Mouse (Mus musculus): ENCODE measurements around the gene Atp6v0a1.

Gene Atp6v0a1

GRCm38 (mm10) chr11:101009046-101009887 lies at the start of gene Atp6v0a1:
Gene Atp6v0a1, plus strand, starts transcription at chr11:101009452.
- in situ Hi-C loops (cut with MboI, MseI) = no loop called here

- in situ Hi-C loops (cut with MboI, MseI) = loop anchor here (5.0 kb wide), 1 partner anchor 67 kb away; no protein-coding TSS in a partner anchor
Observed at GRCm38 (mm10) chr11:100959464-100959810, 49.8 kb upstream of the Atp6v0a1 start.

GRCm38 (mm10) chr11:100959826-100960225 lies 49.4 kb upstream of the Atp6v0a1 start:
- in situ Hi-C loops (cut with MboI, MseI) = loop anchor here (5.0 to 10.0 kb wide), 2 partner anchors 68 to 155 kb away; no protein-coding TSS in a partner anchor

GRCm38 (mm10) chr11:100960540-100960939 lies 48.7 kb upstream of the Atp6v0a1 start:
- in situ Hi-C loops (cut with MboI, MseI) = loop anchor here (10.0 kb wide), 1 partner anchor 156 kb away; no protein-coding TSS in a partner anchor

GRCm38 (mm10) chr11:100962371-100962911 lies 46.8 kb upstream of the Atp6v0a1 start:
- in situ Hi-C loops (cut with MboI, MseI) = loop anchor here (10.0 kb wide), 1 partner anchor 158 kb away; no protein-coding TSS in a partner anchor

GRCm38 (mm10) chr11:100963647-100964046 lies 45.6 kb upstream of the Atp6v0a1 start:
- in situ Hi-C loops (cut with MboI, MseI) = loop anchor here (10.0 kb wide), 1 partner anchor 159 kb away; no protein-coding TSS in a partner anchor

GRCm38 (mm10) chr11:100964180-100964579 lies 45.1 kb upstream of the Atp6v0a1 start:
- in situ Hi-C loops (cut with MboI, MseI) = loop anchor here (10.0 kb wide), 1 partner anchor 159 kb away; no protein-coding TSS in a partner anchor

GRCm38 (mm10) chr11:100964901-100965542 lies 44.2 kb upstream of the Atp6v0a1 start:
- in situ Hi-C loops (cut with MboI, MseI) = loop anchor here (5.0 to 10.0 kb wide), 2 partner anchors 92 to 160 kb away; no protein-coding TSS in a partner anchor

GRCm38 (mm10) chr11:100965760-100966159 lies 43.5 kb upstream of the Atp6v0a1 start:
- in situ Hi-C loops (cut with MboI, MseI) = loop anchor here (5.0 to 10.0 kb wide), 2 partner anchors 92 to 161 kb away; no protein-coding TSS in a partner anchor

- in situ Hi-C loops (cut with MboI, MseI) = loop anchor here (5.0 to 10.0 kb wide), 2 partner anchors 90 to 163 kb away; no protein-coding TSS in a partner anchor
Observed at GRCm38 (mm10) chr11:100967376-100967775, 41.9 kb upstream of the Atp6v0a1 start.

GRCm38 (mm10) chr11:100967881-100968420 lies 41.3 kb upstream of the Atp6v0a1 start:
- in situ Hi-C loops (cut with MboI, MseI) = loop anchor here (5.0 to 10.0 kb wide), 2 partner anchors 89 to 163 kb away; no protein-coding TSS in a partner anchor

GRCm38 (mm10) chr11:100968501-100968900 lies 40.8 kb upstream of the Atp6v0a1 start:
- in situ Hi-C loops (cut with MboI, MseI) = loop anchor here (5.0 to 10.0 kb wide), 2 partner anchors 89 to 164 kb away; no protein-coding TSS in a partner anchor

GRCm38 (mm10) chr11:100969189-100969743 lies 40.0 kb upstream of the Atp6v0a1 start:
- in situ Hi-C loops (cut with MboI, MseI) = loop anchor here (5.0 to 10.0 kb wide), 2 partner anchors 88 to 164 kb away; no protein-coding TSS in a partner anchor

- in situ Hi-C loops (cut with MboI, MseI) = loop anchor here (5.0 to 10.0 kb wide), 2 partner anchors 87 to 165 kb away; no protein-coding TSS in a partner anchor
Observed at GRCm38 (mm10) chr11:100969744-100970556, 39.3 kb upstream of the Atp6v0a1 start.

- in situ Hi-C loops (cut with MboI, MseI) = no loop called here
Observed at GRCm38 (mm10) chr11:100970557-100970937, 38.7 kb upstream of the Atp6v0a1 start, which contains the start of gene Cavin1. Gene Cavin1, minus strand, starts transcription at chr11:100970887.

GRCm38 (mm10) chr11:100971455-100971854 lies 37.8 kb upstream of the Atp6v0a1 start:
- in situ Hi-C loops (cut with MboI, MseI) = no loop called here

- in situ Hi-C loops (cut with MboI, MseI) = no loop called here
Observed at GRCm38 (mm10) chr11:100973245-100973644, 36.0 kb upstream of the Atp6v0a1 start.

GRCm38 (mm10) chr11:100974381-100974970 lies 34.8 kb upstream of the Atp6v0a1 start:
- in situ Hi-C loops (cut with MboI, MseI) = no loop called here

GRCm38 (mm10) chr11:100975241-100975640 lies 34.0 kb upstream of the Atp6v0a1 start:
- in situ Hi-C loops (cut with MboI, MseI) = no loop called here
